Mouse (Mus musculus): ENCODE results near the gene Abca1.

The Abca1 gene

DNA sequence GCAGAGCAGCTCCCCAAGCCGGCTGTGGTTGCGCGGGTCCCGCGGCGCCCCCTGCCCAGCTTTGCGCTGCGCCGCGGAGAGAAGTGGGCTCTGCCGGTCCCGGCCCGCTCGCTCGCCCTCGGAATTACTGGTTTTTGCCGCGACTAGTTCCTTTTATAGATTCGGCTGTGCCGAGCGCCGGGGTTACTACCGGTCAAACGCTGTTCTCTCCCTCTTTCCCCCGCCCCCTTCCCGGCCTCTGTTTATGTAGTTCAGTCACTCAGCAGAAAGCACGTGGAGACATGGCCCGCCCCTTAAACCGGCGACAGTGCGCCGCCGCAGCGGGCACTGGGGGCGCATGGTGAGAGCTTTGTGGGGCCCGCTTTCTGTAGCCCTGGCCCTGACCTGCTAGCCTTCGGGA is at the start of gene Abca1:
TSS of gene Abca1 (minus strand) at position 129 of the 400 bp plus-strand sequence.
- DNase-seq (ENCODE audit: low spot score in 2 of 2), result peak; percentile 90 to 93

DNA sequence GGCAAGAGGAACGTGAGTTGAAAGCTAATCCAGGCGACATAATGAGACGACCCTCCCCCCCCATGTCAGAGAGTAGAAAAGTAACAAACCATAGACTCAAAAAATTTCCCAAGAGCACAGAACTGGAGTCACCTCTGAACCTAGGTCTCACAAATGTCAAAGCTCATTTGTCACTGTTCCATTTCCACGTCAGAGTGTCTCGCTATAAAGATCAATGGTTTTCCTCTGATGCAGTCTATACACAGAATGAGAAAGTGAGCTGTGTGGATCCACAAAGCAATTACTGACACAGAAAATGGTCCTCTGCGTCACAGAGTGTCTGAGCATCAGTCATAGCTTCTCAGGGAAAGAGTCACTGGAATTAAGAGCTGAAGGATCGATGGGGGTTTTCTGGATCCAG is 44.8 kb upstream of the Abca1 start:
- no peak for DNase-seq (ENCODE audit: low spot score in 2 of 2)

DNA sequence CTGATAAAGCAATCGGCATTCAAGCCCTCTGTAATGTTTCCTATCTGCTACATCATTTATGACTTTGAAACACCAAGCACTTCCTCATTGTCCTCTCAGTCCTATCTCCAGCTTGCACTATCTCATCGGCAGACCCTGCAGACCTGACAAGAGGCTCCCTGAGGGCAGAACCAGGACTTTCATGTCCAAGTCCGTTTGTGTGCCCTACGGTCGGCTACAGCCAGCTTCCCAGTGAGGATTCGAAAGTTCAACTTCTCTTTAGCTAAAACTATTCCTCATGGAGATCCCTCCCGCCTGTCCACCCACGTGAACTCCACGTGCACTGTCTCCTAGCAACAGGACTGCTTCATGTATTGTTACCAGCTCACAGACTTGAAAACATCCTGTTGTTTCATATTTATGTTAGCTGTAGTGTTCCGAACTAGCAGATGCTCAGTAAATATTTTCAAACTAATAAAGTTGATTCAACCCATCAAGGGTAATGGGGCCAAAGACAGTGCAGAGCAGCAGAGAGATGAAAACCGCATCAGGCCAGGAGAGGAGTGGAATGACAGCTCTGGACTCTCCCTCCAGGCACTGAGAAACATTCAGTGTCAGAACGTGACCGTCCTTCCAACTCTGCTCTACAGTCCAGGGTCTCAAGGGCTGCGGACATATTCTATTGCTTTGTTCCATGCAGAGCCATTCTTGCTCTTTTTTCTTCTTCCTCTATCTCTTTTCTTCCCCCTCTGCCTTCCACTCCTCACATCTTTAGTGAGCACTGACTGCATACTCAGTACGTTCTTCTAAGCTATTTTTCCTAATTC is 44.1 kb upstream of the Abca1 start:
- no peak for DNase-seq (ENCODE audit: low spot score in 2 of 2)

DNA sequence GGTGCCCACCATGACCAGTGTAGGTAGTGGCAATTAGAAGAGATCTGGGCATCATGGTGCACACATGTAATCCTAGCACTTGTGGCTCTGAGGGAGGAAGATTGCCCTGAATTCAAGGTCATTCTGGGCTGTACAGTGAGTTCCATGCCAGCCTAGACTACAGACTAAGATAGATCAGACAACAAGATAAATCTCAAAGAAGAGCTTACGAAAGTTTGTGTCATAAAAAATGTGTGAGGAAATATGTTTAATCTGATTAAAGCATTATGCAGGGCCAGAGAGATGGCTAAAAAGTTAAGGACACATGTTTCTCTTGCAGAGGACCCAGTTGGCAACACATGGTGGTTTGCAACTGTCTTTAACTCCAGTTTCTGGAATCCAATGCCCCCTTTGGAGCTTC is 40.6 kb upstream of the Abca1 start:
- DNase-seq (ENCODE audit: low spot score in 2 of 2), result no peak

DNA sequence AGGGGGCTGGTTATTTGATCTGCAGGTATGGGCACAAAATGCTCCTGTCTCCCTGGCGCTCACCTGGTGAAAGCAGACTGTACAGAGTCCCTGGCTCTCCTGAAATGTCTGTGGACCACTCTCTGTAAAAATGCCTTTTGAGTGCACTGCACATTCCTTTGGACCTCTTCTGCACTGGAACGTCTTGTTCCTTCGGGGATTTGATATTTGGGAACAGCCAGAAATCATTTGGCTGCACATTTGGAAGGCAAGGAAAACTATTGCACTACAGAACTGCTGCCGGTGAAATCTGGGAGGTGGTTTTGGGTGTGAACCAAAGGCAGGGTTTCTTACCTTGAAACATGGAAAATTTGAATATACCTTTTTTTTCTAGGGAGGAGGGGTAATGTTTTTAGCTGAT is 38.1 kb upstream of the Abca1 start:
- no peak for DNase-seq (ENCODE audit: low spot score in 2 of 2)

DNA sequence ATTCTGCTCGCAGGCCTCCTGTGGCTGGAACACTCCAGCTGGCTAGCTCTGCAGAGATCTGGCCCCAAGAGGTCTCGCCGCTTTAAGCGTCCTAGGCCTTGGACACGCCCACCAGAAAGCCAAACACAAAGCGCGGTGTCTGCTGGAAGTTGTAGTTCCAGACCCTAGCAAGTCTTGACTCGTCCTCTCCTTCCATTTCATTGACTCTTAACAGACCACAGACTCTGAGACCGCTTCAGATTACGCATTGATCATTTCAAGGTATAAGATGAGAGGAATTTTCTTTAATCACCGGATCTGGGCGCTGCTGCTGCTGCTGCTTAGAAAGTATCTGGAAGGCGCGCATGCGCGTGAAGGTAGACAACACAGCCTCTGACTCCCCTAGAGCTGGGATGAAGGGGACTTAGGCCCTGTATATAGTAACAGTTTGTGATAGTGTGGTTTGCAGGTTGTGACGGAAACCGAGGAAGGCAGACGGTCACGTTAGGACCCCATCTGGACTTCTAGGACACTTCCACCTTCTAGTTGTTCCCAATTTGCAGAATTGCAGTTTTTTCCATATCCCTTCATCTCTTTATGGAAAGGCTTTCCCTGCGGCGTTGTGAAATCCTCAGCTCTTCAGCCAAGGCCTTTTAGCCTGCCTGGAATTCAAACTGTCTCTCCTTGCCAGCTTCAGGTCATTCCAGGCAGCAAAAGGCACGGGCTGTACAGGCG is 36.5 kb upstream of the Abca1 start:
- DNase-seq (ENCODE audit: low spot score in 2 of 2), result peak; percentile 78 to 82

DNA sequence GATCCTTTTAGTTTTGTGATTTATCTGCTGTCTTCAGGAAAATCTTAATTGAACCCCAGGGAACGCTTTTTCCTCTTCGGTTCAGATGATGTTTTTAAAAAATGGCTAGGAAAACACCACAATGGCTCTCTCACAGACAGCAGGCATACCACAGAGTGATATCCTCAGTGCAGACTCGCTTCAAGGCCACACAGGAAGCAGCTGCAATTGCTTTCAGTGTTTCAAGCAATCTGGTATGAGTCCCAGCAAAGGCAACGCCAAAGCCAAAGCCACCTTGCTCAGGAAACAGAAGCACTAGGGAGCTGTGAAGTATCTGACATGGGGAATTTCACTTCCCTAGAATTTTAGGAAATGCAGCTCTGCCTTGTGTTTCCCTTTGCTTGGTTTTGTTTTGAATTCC is 27.4 kb upstream of the Abca1 start:
- DNase-seq (ENCODE audit: low spot score in 2 of 2), result no peak

DNA sequence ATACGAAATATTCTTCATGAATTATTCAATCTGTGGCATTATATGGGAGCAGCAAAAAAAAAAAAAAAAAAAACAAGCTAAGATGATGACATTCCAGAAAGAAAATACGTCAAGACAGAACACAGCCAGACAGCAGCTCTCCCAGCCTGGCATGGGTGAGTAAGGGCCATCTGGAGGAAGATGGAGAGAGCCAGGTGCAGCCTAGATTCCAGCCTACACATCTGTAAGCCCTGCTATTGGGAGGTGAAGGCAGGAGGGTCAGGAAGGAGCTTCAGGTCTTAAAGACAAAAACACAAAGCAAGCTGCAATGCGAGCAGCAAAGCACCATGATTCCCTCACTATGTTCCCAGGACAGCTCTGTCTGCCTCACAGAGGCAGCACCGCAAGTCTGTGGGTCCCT is 26.9 kb upstream of the Abca1 start:
- no peak for DNase-seq (ENCODE audit: low spot score in 2 of 2)

DNA sequence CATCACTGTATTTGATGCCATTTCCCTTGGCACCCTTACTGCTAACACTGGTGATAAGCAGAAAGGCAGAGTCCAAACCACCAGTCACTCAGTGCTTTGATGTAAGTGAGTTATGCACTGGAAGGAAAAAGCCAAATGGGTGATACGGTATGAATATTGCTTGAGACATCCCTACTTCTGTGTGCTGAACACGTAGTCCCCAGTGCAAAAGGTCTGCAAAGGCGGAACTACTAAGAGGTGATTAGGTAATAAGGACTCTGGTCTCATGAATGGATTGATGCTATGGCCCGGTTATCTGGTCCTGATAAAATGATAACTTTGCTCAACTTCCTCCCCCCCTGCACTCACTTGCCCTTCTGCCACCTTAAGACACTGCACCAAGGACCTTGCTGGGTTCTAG is 26.4 kb upstream of the Abca1 start:
- DNase-seq (ENCODE audit: low spot score in 2 of 2), result no peak

DNA sequence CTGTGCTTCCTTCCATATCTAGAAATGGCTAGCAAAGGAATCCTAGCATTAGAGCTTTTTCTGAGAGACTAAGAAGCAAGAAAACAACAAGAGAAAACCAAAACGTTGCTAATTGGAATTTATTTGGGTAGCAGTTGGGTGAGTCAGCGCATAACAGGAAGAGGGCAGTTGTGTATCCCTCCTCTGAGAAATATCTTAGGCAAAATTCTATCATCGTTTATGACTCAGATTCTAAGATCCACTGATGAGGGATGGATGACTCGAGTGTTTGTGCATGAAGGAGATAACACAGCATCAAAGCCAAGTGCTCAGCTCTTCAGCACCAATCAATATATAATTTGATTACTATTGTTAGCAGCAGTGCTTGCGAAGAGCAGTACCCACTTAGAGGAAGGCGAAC is 21.8 kb upstream of the Abca1 start:
- no peak for DNase-seq (ENCODE audit: low spot score in 2 of 2)

DNA sequence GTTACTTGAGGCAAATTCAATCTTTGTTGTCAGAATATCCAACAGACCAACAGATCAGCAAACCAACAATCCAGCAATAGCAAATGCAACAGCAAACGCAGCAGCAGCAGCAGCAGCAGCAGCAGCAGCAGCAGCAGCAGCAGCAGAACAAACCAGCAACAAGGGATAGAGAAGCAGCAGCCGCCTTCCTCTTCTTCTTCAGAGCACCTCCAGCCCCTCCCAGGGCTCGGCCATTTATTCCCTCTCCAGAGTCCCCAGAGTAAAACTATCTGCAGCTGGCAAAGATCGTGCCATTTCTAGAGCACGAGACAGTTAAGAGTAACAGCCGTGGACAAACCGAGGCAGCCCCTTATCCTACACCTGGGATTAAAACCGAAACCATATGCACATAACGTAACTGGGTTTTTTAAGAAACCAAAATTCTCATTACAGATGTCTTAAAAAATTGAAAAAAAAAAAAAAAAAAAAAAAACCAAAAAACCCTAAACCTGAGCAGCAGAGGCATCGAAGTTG is 19.7 kb upstream of the Abca1 start:
- no peak for DNase-seq (ENCODE audit: low spot score in 2 of 2)

DNA sequence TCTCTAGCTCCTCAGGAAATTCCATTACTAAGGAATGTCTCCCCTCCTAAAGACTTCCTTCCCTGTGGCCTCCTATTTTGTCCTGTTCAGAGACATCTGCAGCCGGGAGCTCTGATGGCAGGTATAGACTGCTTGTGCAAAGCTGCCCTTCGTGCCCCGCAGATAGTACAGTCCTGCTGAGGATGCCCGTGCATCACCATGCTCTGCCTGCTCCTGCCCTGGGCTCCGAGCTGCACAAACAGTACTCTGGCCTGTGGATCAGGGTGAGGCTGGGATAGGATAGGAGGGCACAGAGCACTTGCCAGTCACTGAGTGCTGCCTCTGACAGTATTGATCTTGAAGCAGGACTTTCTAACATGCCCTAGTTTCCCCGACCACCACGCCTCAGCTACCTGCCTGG is 18.8 kb upstream of the Abca1 start:
- DNase-seq (ENCODE audit: low spot score in 2 of 2), result no peak

DNA sequence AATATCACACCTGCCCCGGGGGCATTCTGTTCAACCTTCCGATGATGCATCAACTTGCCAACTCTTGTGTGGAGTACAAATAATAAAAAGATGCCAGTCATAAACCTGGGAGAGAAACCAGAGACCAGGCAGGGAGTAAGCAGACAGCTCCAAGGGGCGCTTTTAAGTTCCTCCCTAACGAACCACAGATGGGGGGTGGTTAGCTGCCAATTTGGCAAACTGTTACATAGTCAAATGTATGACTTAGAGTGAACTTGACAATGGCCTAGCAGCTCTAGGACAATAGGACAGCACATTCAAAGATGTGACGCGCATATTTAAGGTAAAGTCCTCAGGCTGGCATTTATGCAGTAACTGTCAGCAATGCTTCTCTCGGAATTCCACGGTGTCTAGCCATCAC is 18.0 kb upstream of the Abca1 start:
- DNase-seq (ENCODE audit: low spot score in 2 of 2), result no peak

DNA sequence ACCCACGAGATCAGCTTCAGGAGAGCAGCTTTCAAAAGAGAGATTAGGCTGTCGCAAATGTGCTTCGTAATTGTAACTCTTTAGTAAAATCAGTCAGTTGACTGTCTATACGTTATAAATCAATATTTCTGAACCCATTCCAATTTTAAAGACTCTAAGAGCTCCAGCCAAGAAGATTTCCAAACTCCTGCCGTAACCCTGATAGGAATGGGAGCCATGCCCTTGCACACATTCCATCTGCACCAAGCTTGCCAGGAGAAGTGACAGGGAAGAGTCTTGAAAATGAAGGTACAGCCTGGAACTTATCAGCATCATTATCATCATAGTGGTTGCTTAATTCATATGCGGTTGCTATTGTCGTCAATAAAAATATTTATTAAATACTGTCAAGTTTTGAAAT is 15.2 kb upstream of the Abca1 start:
- DNase-seq (ENCODE audit: low spot score in 2 of 2), result no peak

DNA sequence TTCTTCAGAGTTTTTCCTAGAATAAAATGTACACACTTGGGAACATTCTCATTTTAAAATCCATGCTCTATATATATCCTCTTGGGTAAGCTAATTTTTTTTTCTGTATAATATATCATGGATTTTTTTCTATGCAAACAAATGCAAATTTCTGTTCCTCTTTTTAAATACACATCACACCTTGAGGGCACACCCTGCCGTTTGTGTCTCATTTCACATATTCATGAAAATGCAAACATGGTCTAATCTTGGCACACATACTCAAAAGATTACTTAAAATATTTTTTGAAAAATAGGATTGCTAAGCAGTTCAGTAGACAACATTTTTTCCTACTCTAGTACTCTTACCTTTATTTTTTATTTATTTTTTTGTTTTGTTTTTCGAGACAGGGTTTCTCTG is 10.7 kb upstream of the Abca1 start:
- no peak for DNase-seq (ENCODE audit: low spot score in 2 of 2)

DNA sequence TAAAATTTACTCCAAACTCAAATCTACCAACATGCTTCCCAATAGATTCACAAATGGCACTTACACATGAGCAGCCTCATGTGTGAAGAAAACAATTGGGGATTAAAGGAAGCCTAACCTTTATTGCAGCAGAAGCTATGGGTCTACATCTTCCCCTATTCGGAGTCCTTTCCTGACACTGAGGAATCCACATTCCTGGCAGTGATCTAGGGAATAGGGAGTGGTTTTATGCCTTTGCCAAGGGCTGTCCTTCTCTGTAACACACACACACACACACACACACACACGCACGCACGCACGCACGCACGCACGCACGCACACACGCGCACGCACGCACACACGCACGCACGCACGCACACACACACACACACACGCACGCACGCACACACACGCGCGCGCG is 5.5 kb upstream of the Abca1 start:
- DNase-seq (ENCODE audit: low spot score in 2 of 2), result no peak

DNA sequence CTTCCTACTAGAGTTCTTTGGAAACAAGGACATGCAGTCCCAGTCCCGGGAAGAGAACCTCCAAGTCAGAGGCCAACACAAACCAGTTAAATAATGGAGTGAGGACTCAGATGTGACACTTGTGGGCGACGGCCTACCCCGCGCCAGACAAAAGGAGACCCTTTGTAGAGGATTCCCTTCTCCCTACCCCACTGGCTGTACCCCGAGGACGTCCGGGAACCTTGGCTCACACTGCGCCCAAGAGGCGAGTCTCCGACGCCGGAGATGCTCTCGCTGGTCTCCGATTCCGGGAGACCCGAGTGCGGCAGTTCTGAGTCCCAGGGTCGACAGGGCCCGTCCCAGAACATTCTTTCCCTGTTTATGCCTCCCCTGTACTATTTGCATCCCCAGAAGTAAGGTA is 519 bp downstream of the Abca1 start:
- peak in 1 of 2 experiments; percentile 16 for DNase-seq (ENCODE audit: low spot score in 2 of 2)

DNA sequence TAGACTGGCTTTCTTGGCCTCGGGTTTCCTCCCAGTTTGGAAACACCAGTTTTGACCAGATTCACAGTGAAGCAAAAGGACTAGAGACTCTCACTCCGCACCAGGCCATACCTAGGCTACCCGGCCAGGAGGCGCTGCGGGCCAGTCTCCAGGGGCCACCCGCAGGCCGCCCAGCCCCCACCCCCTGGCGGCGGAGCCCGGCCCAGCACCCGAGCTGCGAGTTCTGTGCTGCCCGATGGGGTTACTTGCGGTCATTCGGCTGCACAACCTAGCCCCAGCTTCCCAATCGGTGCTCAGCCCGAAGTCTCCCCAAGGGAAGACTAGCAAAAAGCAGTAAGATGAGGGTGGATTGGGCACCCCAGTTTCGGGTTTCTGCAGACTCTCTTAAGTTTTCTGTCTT is 1.1 kb downstream of the Abca1 start:
- peak; percentile 89 to 93 for DNase-seq (ENCODE audit: low spot score in 2 of 2)

DNA sequence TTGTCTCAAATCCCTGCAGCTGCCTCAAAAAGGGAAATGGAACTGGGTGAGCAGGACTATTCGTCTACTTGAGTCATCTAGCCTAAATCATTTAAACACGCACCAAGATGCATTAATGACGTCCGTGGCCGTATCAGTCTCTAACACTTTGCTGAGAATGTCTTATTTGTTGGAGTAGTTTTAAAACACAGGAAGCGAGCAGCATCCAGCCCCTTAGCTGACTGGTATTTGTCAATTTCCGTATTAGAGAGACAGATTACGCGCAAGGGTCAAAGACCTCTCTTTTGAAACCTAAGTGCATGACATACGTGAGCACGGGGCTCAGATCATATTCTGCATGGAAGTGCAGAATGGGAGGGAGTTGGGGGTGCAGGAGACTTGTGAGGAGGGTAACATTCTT is 4.2 kb downstream of the Abca1 start:
- no peak for DNase-seq (ENCODE audit: low spot score in 2 of 2)

DNA sequence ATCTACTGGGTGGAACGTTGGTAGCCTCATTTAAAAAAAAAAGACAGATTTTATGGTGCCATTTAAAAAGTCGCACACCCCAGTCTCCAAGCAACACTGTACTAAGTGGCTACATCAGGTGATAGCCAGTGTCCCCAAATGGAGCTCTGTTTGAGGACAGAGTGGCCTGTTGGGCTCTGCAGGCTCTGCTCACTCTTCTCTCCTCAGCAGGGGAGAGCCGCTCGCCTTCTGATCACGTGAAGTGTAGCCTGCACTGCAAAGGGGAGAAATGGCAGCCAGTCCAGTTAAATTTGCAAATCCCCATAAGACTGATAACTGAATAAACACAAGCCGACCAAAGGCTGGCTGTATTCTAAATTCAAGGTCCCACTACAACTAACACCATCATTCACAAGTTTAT is 6.0 kb downstream of the Abca1 start:
- DNase-seq (ENCODE audit: low spot score in 2 of 2), result no peak

DNA sequence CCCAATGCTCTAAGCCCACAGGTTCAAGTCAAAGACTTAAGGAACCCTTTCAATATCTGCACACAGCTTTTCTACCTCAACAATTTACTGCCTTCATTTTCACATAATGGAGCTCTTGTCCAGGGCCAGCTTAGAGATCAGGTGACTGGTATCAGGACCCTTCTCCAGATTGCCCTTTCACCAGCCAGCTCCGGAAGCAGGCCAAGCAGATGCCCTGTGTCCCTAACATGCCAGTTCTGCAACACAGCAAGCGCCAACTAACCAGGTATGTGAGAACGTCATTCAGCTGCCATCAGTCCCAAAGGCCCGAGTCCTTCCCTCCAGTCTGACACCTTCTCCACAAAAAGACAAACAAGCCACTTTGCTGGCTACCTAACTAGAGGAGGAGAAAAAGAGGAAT is 6.6 kb downstream of the Abca1 start:
- DNase-seq (ENCODE audit: low spot score in 2 of 2), result no peak

DNA sequence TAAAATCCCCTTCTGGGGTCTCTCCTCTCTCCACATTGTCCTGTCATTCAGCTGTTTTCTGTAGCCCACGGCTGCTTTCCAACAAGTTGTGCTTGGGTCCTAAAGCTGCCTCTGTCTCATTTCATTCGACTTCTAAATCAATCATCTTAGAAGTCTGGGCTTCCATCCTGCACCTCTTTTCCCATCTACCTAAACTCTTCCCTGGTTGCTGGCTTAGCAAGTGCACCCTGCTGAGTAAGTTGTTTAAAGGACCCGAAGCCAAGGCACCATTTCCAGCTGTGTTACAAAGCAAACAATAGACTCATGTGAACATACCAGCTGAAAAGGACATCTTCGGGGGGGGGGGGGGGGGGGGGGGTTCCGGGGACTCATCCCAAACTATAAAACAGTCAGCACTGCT is 7.0 kb downstream of the Abca1 start:
- DNase-seq (ENCODE audit: low spot score in 2 of 2), result no peak

DNA sequence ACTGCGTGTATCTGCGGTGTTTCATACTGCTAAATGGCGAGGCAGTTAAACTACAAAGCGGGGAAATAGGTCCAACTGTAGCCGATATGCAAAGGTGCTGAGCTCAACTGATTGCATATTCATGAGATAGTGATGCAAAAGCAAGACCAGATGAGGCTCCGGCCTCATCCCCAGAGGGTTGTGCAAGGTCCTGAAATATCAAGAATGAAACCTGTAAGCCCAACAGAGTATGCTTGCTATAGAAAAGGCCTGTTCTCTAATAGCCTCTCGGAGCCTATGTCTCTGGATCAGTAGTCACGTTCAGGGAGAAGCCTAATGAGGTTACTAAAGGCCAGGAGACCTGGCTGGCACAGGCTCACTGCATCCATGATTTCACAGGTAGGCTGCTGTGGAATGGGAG is 9.2 kb downstream of the Abca1 start:
- DNase-seq (ENCODE audit: low spot score in 2 of 2), result no peak
